In the genomic region with DNA sequence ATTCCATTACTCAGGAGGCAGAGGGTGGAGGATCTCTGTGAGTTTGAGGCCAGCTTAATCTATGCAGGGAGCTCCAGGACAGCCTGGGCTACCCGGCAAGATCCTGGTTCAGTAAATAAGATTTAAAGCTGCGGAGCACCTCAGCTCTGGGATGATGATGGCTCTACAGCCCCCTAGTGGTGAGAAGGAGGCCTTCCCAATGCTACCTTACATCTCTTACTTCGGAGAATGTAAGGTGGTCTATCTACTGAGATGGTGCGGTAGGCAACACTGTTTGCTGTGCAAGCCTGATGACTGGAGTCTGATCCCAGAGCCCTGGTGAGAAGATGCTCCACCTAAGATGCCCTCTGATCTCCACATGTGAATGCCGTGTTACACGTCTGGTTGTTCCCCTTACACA, we compare ENCODE assay signal across 9 mouse cellular contexts. TPM values are rescaled to one million over a fixed set of nuclear protein-coding genes. Genes with fewer than 3 reads are reported as not detected.
A peak's percentile ranks its signal among the peaks of the same experiment; 100 is the strongest.
DNase-seq lines count a peak whose midpoint lies in the region; ATAC-seq and TF ChIP-seq lines count a peak whose summit lies in the region.
"Had no signal": no experiment of that assay in that cellular context is flagged by ENCODE, and none has a peak within 500 bp of the region (broad histone marks: within the 10 kb centered on the region; RNA-seq: fewer than 3 reads in every experiment).

No protein-coding gene starts in this region.

- no peak for TF ChIP-seq POLR2A in kidney, adult 2 months (IDR thresholded peaks at IDR 0.05; ENCODE audit: low read depth, low read length)
- no peak for TF ChIP-seq POLR2A in MEL (IDR thresholded peaks at IDR 0.05; ENCODE audit: control insufficient read depth in 1 of 2, insufficient read depth in 1 of 2, low read depth in 1 of 2, low read length in 2 of 2, poor library complexity in 1 of 2)

- peak; percentile 32 for DNase-seq in kidney, adult 2 months
- DNase-seq in kidney, adult 11 months: no peak
- peak; percentile 54 for DNase-seq in MEL (ENCODE audit: low read depth, low spot score)
- DNase-seq in embryo, embryonic 10 days (ENCODE audit: low spot score): peak; percentile 75
- DNase-seq in kidney, postnatal 0 days (ENCODE audit: low spot score): peak; percentile 74
- DNase-seq in midbrain, postnatal 0 days (ENCODE audit: low spot score): peak; percentile 64
- DNase-seq in gastrocnemius, adult 8-10 months (ENCODE audit: low spot score in 2 of 2): no peak
- DNase-seq in left cerebral cortex, postnatal 10 days (ENCODE audit: extremely low spot score in 1 of 2, low spot score in 2 of 2): no peak

- no peak overlapping the region for H3K9ac ChIP-seq in MEL (ENCODE audit: control insufficient read depth, low read depth, low read length, poor library complexity, severe bottlenecking)
- H3K9ac ChIP-seq in kidney, postnatal 0 days (ENCODE audit: low read depth, low read length): no peak overlapping the region
- no peak overlapping the region for H3K9ac ChIP-seq in midbrain, postnatal 0 days (replicated peaks; ENCODE audit: low read length, poor library complexity, severe bottlenecking)
- H3K9ac ChIP-seq: limb, embryonic 15.5 days had no signal

- no peaks in the 10 kb centered on the region for H3K4me1 ChIP-seq in kidney, adult 2 months (ENCODE audit: control insufficient read depth, insufficient read depth, low read length)
- H3K4me1 ChIP-seq in MEL (ENCODE audit: control insufficient read depth in 1 of 2, insufficient read depth in 2 of 2, low read length in 2 of 2): no peaks in the 10 kb centered on the region
- H3K4me1 ChIP-seq in kidney, postnatal 0 days (replicated peaks; ENCODE audit: insufficient read depth, low read length): no peaks in the 10 kb centered on the region
- H3K4me1 ChIP-seq in midbrain, postnatal 0 days (ENCODE audit: insufficient read depth, low read length): no peaks in the 10 kb centered on the region
- H3K4me1 ChIP-seq: limb, embryonic 15.5 days had no signal

- H3K79me2 ChIP-seq in MEL (ENCODE audit: control insufficient read depth, insufficient read depth, low read length, poor library complexity): no peaks in the 10 kb centered on the region

- TF ChIP-seq EP300 in MEL (IDR thresholded peaks at IDR 0.05; ENCODE audit: low read depth in 1 of 2, low read length in 2 of 2): no peak

- H3K27me3 ChIP-seq in kidney, adult 2 months (replicated peaks; ENCODE audit: control insufficient read depth, insufficient read depth, low read length): no peaks in the 10 kb centered on the region
- H3K27me3 ChIP-seq in MEL (ENCODE audit: control insufficient read depth in 1 of 2, insufficient read depth in 2 of 2, low read length in 2 of 2): no peaks in the 10 kb centered on the region
- no peaks in the 10 kb centered on the region for H3K27me3 ChIP-seq in kidney, postnatal 0 days (ENCODE audit: insufficient read depth, low read length)
- H3K27me3 ChIP-seq in midbrain, postnatal 0 days (ENCODE audit: insufficient read depth, low read length): no peaks in the 10 kb centered on the region
- H3K27me3 ChIP-seq: limb, embryonic 15.5 days had no signal

- peak; percentile 18 for TF ChIP-seq RAD21 in MEL (IDR thresholded peaks at IDR 0.05; ENCODE audit: low read depth, low read length)

- H3K36me3 ChIP-seq in kidney, adult 2 months (ENCODE audit: control insufficient read depth, insufficient read depth, low read length): peaks cover 8% of the 10 kb centered on the region
- no peaks in the 10 kb centered on the region for H3K36me3 ChIP-seq in MEL (ENCODE audit: control insufficient read depth in 1 of 2, insufficient read depth in 2 of 2, low read length in 2 of 2)
- 0 out of 2 replicates have a peak, but pooled peaks cover 3% of the 10 kb centered on the region for H3K36me3 ChIP-seq in kidney, postnatal 0 days (ENCODE audit: insufficient read depth, low read length)
- peaks cover 7% of the 10 kb centered on the region; the same call in 1 of the 2 replicates for H3K36me3 ChIP-seq in midbrain, postnatal 0 days (ENCODE audit: insufficient read depth, low read length)

- no peaks in the 10 kb centered on the region for H3K9me3 ChIP-seq in MEL (replicated peaks; ENCODE audit: insufficient read depth, low read length)
- no peaks in the 10 kb centered on the region for H3K9me3 ChIP-seq in kidney, postnatal 0 days (replicated peaks; ENCODE audit: low read length)
- no peaks in the 10 kb centered on the region for H3K9me3 ChIP-seq in midbrain, postnatal 0 days (ENCODE audit: low read length)
- H3K9me3 ChIP-seq: limb, embryonic 15.5 days had no signal

- no peak for ATAC-seq in kidney, postnatal 0 days (replicated peaks; ENCODE audit: low FRiP score, low read depth)
- ATAC-seq in midbrain, postnatal 0 days (ENCODE audit: low FRiP score): no peak

- H3K4me2 ChIP-seq in kidney, postnatal 0 days (ENCODE audit: low read length): no peak overlapping the region
- H3K4me2 ChIP-seq in midbrain, postnatal 0 days (ENCODE audit: low read depth, low read length, poor library complexity, severe bottlenecking): no peak overlapping the region
- H3K4me2 ChIP-seq: limb, embryonic 15.5 days had no signal

- WGBS in kidney, adult 2 months: 51% methylated on average over 6 of the region's 6 CpGs
- 46% methylated on average over 6 of the region's 6 CpGs for WGBS in kidney, postnatal 0 days
- WGBS in midbrain, postnatal 0 days: 47% methylated on average over 6 of the region's 6 CpGs

- no peak overlapping the region for H3K4me3 ChIP-seq in kidney, adult 2 months (ENCODE audit: insufficient read depth, low read depth, low read length)
- no peak overlapping the region for H3K4me3 ChIP-seq in MEL (ENCODE audit: control insufficient read depth in 1 of 2, insufficient read depth in 1 of 2, low read depth in 2 of 2, low read length in 2 of 2)
- no peak overlapping the region for H3K4me3 ChIP-seq in kidney, postnatal 0 days (replicated peaks; ENCODE audit: low read depth, low read length)
- H3K4me3 ChIP-seq in midbrain, postnatal 0 days (ENCODE audit: low read depth, low read length): no peak overlapping the region
- H3K4me3 ChIP-seq: limb, embryonic 15.5 days had no signal

- peak; percentile 63 for TF ChIP-seq CTCF in kidney, adult 2 months (conservative IDR thresholded peaks at IDR 0.05; ENCODE audit: insufficient read depth, insufficient read length, low read depth, low read length)
- TF ChIP-seq CTCF in MEL (IDR thresholded peaks at IDR 0.05 in 2 of 3, conservative IDR thresholded peaks at IDR 0.05 in 1 of 3; ENCODE audit: control insufficient read depth in 1 of 3, insufficient read depth in 1 of 3, low read depth in 2 of 3, low read length in 3 of 3, poor library complexity in 1 of 3, severe bottlenecking in 1 of 3): peak; percentile 63 to 82 (median 67)
- TF ChIP-seq CTCF in kidney, postnatal 0 days (IDR thresholded peaks at IDR 0.05; ENCODE audit: low read depth): peak; percentile 87
- TF ChIP-seq CTCF in midbrain, postnatal 0 days (IDR thresholded peaks at IDR 0.05): peak; percentile 78

- intact Hi-C loops in left cerebral cortex, postnatal 10 days (cut with DNase I): no loop called here

- H3K27ac ChIP-seq in kidney, adult 2 months (ENCODE audit: insufficient read depth, low read depth, low read length): no peak overlapping the region
- H3K27ac ChIP-seq in MEL (ENCODE audit: control insufficient read depth, low read depth, low read length): no peak overlapping the region
- H3K27ac ChIP-seq in kidney, postnatal 0 days: no peak overlapping the region
- no peak overlapping the region for H3K27ac ChIP-seq in midbrain, postnatal 0 days (ENCODE audit: low read depth, low read length)
- H3K27ac ChIP-seq: limb, embryonic 15.5 days had no signal

TF ChIP-seq in MEL, 35 proteins besides CTCF, POLR2A, EP300 and RAD21:
- no peak for TF ChIP-seq ZMIZ1 (IDR thresholded peaks at IDR 0.05; ENCODE audit: low read depth, low read length)
- TF ChIP-seq SMC3 (IDR thresholded peaks at IDR 0.05; ENCODE audit: low read depth, low read length): peak; percentile 29

RNA-seq across cellular contexts. Expression of gene Per3, which starts 17.5 kb away (rescaled TPM):
- polyA plus RNA-seq in kidney, adult 2 months (2012; rRNA removed): 13.1 and 14.1 TPM in 2 replicates
- 3.0 and 3.1 TPM in 2 replicates for total RNA-seq in MEL (2012; rRNA removed)
- polyA plus RNA-seq in MEL (2012; ENCODE audit: insufficient read depth in 1 of 2, insufficient read length in 2 of 2, low read depth in 1 of 2, low replicate concordance in 2 of 2, missing spikeins in 1 of 2): 1 to 10 TPM in 1 of 2 experiments, not detected in 1; 4.5 TPM
- 6.0 and 6.7 TPM in 2 replicates for polyA plus RNA-seq in kidney, postnatal 0 days (2015; fragmentation: Nextera tagmentation; extraction: Ambion mirVana)
- total RNA-seq in midbrain, postnatal 0 days (2014; rRNA removed): 4.3 and 6.5 TPM in 2 replicates
- polyA plus RNA-seq in midbrain, postnatal 0 days (2015; fragmentation: Nextera tagmentation; extraction: Ambion mirVana): 4.0 and 4.5 TPM in 2 replicates
- total RNA-seq in gastrocnemius, adult 8-10 months (2022): 10 to 100 TPM in 3 of 4 experiments, 1 to 10 TPM in 1; 6.5 to 14.8 (median 11.6) TPM
- total RNA-seq in left cerebral cortex, postnatal 10 days (2021): 10 to 100 TPM; 15.0 to 17.8 TPM

RNA-seq across cellular contexts. Expression of gene Uts2, which starts 30.1 kb away (rescaled TPM):
- not detected in 2 replicates for polyA plus RNA-seq in kidney, adult 2 months (2012; rRNA removed)
- not detected in 2 replicates for total RNA-seq in MEL (2012; rRNA removed)
- not detected for polyA plus RNA-seq in MEL (2012; ENCODE audit: insufficient read depth in 1 of 2, insufficient read length in 2 of 2, low read depth in 1 of 2, low replicate concordance in 2 of 2, missing spikeins in 1 of 2)
- not detected in 2 replicates for polyA plus RNA-seq in kidney, postnatal 0 days (2015; fragmentation: Nextera tagmentation; extraction: Ambion mirVana)
- total RNA-seq in midbrain, postnatal 0 days (2014; rRNA removed): not detected in 2 replicates
- not detected in 2 replicates for polyA plus RNA-seq in midbrain, postnatal 0 days (2015; fragmentation: Nextera tagmentation; extraction: Ambion mirVana)
- total RNA-seq in gastrocnemius, adult 8-10 months (2022): not detected
- total RNA-seq in left cerebral cortex, postnatal 10 days (2021): not detected
- polyA plus RNA-seq: limb, embryonic 15.5 days had no signal

RNA-seq across cellular contexts. Expression of gene Vamp3, which starts 30.8 kb away (rescaled TPM):
- polyA plus RNA-seq in kidney, adult 2 months (2012; rRNA removed): 29.4 and 40.6 TPM in 2 replicates
- total RNA-seq in MEL (2012; rRNA removed): 52.3 and 61.4 TPM in 2 replicates
- 10 to 100 TPM in 1 of 2 experiments, not detected in 1; 58.4 TPM for polyA plus RNA-seq in MEL (2012; ENCODE audit: insufficient read depth in 1 of 2, insufficient read length in 2 of 2, low read depth in 1 of 2, low replicate concordance in 2 of 2, missing spikeins in 1 of 2)
- polyA plus RNA-seq in kidney, postnatal 0 days (2015; fragmentation: Nextera tagmentation; extraction: Ambion mirVana): 92.2 and 99.7 TPM in 2 replicates
- 34.6 and 43.6 TPM in 2 replicates for total RNA-seq in midbrain, postnatal 0 days (2014; rRNA removed)
- 42.1 and 43.5 TPM in 2 replicates for polyA plus RNA-seq in midbrain, postnatal 0 days (2015; fragmentation: Nextera tagmentation; extraction: Ambion mirVana)
- 10 to 100 TPM; 51.9 to 60.7 (median 57.1) TPM for total RNA-seq in gastrocnemius, adult 8-10 months (2022)
- total RNA-seq in left cerebral cortex, postnatal 10 days (2021): 10 to 100 TPM; 31.0 to 31.1 TPM

Comparison
In these comparisons a context has a peak if more than half of its experiments do, and no peak if none do; other contexts are left out.
1. DNase-seq: peak in kidney, adult 2 months (single experiment), MEL (single experiment), embryo, embryonic 10 days (single experiment), kidney, postnatal 0 days (single experiment) and midbrain, postnatal 0 days (single experiment); none in kidney, adult 11 months (single experiment), gastrocnemius, adult 8-10 months (0 of 2) and left cerebral cortex, postnatal 10 days (0 of 2).
2. Peak in every context shown above with its lines, with median percentiles within 50 percentile points of each other: CTCF ChIP-seq.